Mouse (Mus musculus): ENCODE results near the gene Igf2bp3. TPM values are rescaled to one million over a fixed set of nuclear protein-coding genes. Genes with fewer than 3 reads are reported as not detected.
A peak's percentile ranks its signal among the peaks of the same experiment; 100 is the strongest.

Gene Igf2bp3
- total and polyA plus RNA-seq, 3 experiments: 18.4 to 35.6 (median 22.0) TPM

- dilution Hi-C loops (cut with MboI; ENCODE audit: extremely low pct_ligation_motif_present, extremely low pct_unique_long_range_greater_than_20kb, low sequenced_read_pairs): no loop called here
- no peaks in the 10 kb centered on the region for H3K27me3 ChIP-seq (replicated peaks)
- H3K27ac ChIP-seq (ENCODE audit: insufficient read depth, low read depth): no peak overlapping the region
- no peaks in the 10 kb centered on the region for H3K9me3 ChIP-seq (replicated peaks; ENCODE audit: low read length)
- TF ChIP-seq SMC3 (IDR thresholded peaks at IDR 0.05; ENCODE audit: low read depth, low read length) (peak; percentile 65), CTCF (conservative IDR thresholded peaks at IDR 0.05 in 1 of 2, IDR thresholded peaks at IDR 0.05 in 1 of 2; ENCODE audit: low read depth in 2 of 2, low read length in 2 of 2) (peak; percentile 26 to 82; a peak in 3 of 4 replicates), PAX5 (IDR thresholded peaks at IDR 0.05; ENCODE audit: low read length) (no peak), RAD21 (IDR thresholded peaks at IDR 0.05; ENCODE audit: low read depth, low read length) (peak; percentile 41)
- in situ Hi-C loops (cut with MboI; ENCODE audit: low pct_ligation_motif_present, low pct_unique_long_range_greater_than_20kb, low sequenced_read_pairs): no loop called here
- no peak overlapping the region for H3K4me3 ChIP-seq (replicated peaks in 1 of 3; ENCODE audit: low read depth in 2 of 3, low read length in 2 of 3, poor library complexity in 1 of 3)
- no peak for DNase-seq (ENCODE audit: extremely low read depth)
- H3K4me1 ChIP-seq (ENCODE audit: control insufficient read depth in 1 of 2, insufficient read depth in 2 of 2): peaks cover 0 to under 1% of the 10 kb centered on the region in 2 experiments; a peak in 1 of 4 replicates
- no peaks in the 10 kb centered on the region for H3K36me3 ChIP-seq (replicated peaks in 1 of 2; ENCODE audit: control insufficient read depth in 1 of 2, insufficient read depth in 1 of 2, low read length in 1 of 2)
- H3K79me2 ChIP-seq (replicated peaks; ENCODE audit: control insufficient read depth, extremely low read depth, insufficient read depth, poor library complexity, severe bottlenecking): no peaks in the 10 kb centered on the region
- H3K9ac ChIP-seq (ENCODE audit: insufficient read depth, low read depth): no peak overlapping the region
- peak overlapping the region; percentile 26; the same call in 1 of the 2 replicates for H3K4me2 ChIP-seq (ENCODE audit: insufficient read depth, low read depth, poor library complexity, severe bottlenecking)
Observed at GRCm38 (mm10) chr6:49228126-49228679, 13.4 kb upstream of the Igf2bp3 start.

DNA sequence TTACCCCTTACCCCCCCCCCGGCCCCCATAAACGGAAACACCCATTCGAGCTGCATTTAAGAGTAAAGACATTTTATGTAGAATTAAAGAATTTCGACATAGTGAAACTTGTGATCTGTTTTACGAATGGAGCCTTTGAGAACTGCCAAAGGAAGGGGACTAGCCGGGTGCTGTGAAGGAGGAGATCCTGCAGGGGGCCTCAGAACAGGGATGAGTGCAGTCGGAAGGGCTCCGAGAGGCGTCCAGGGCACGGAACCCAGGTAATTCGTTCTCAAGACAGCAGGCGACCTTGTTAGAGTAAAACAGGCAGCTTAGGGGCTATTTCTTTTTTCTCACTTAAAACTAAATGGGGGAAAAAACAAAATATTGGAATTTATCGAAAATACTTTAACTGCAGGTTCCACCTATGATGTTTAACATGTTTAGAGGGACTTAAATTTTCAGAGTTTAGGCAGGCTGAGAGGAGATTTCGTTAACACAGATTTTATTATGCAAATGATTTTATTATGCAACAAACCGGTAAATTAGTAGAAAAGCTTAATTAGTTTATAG, 12.5 kb upstream of the Igf2bp3 start:
- H3K79me2 ChIP-seq (replicated peaks; ENCODE audit: control insufficient read depth, extremely low read depth, insufficient read depth, poor library complexity, severe bottlenecking): no peaks in the 10 kb centered on the region
- dilution Hi-C loops (cut with MboI; ENCODE audit: extremely low pct_ligation_motif_present, extremely low pct_unique_long_range_greater_than_20kb, low sequenced_read_pairs): no loop called here
- no peaks in the 10 kb centered on the region for H3K9me3 ChIP-seq (replicated peaks; ENCODE audit: low read length)
- DNase-seq (ENCODE audit: extremely low read depth): no peak
- H3K4me1 ChIP-seq (ENCODE audit: control insufficient read depth in 1 of 2, insufficient read depth in 2 of 2): no peaks in the 10 kb centered on the region
- H3K27me3 ChIP-seq (replicated peaks): no peaks in the 10 kb centered on the region
- H3K4me3 ChIP-seq (replicated peaks in 1 of 3; ENCODE audit: low read depth in 2 of 3, low read length in 2 of 3, poor library complexity in 1 of 3): no peak overlapping the region
- in situ Hi-C loops (cut with MboI; ENCODE audit: low pct_ligation_motif_present, low pct_unique_long_range_greater_than_20kb, low sequenced_read_pairs): no loop called here
- peak overlapping the region; percentile 71 for H3K4me2 ChIP-seq (ENCODE audit: insufficient read depth, low read depth, poor library complexity, severe bottlenecking)
- H3K27ac ChIP-seq (ENCODE audit: insufficient read depth, low read depth): no peak overlapping the region
- H3K9ac ChIP-seq (ENCODE audit: insufficient read depth, low read depth): no peak overlapping the region; the same call in 1 of the 2 replicates
- H3K36me3 ChIP-seq (replicated peaks in 1 of 2; ENCODE audit: control insufficient read depth in 1 of 2, insufficient read depth in 1 of 2, low read length in 1 of 2): no peaks in the 10 kb centered on the region
- no peak for TF ChIP-seq MEF2A (IDR thresholded peaks at IDR 0.05; ENCODE audit: borderline replicate concordance, low read depth, low read length)
- no peak for TF ChIP-seq CHD2 (IDR thresholded peaks at IDR 0.05; ENCODE audit: low read length)
- no peak for TF ChIP-seq ZC3H11A (IDR thresholded peaks at IDR 0.05; ENCODE audit: low read depth, low read length)
- TF ChIP-seq KAT2A (IDR thresholded peaks at IDR 0.05; ENCODE audit: insufficient replicate concordance, low read length): no peak
- TF ChIP-seq IRF4 (IDR thresholded peaks at IDR 0.05; ENCODE audit: low read depth, low read length): peak; percentile 61
- TF ChIP-seq EP300 (IDR thresholded peaks at IDR 0.05; ENCODE audit: low read length): no peak
- TF ChIP-seq GABPA (IDR thresholded peaks at IDR 0.05; ENCODE audit: insufficient replicate concordance, low read depth, low read length): no peak
- no peak; the same call in 1 of the 2 replicates for TF ChIP-seq RCOR1 (conservative IDR thresholded peaks at IDR 0.05; ENCODE audit: low read depth, low read length)
- TF ChIP-seq TBP (conservative IDR thresholded peaks at IDR 0.05; ENCODE audit: low read depth, low read length): no peak
- no peak for TF ChIP-seq NELFE (IDR thresholded peaks at IDR 0.05; ENCODE audit: low read depth, low read length)
- TF ChIP-seq TCF12 (IDR thresholded peaks at IDR 0.05; ENCODE audit: low read depth, low read length): no peak
- 0 out of 2 replicates have a peak, but pooled peaks have one; percentile 25 for TF ChIP-seq MYC (IDR thresholded peaks at IDR 0.05; ENCODE audit: low read depth, low read length)
- TF ChIP-seq MAX (IDR thresholded peaks at IDR 0.05; ENCODE audit: low read length): 0 out of 2 replicates have a peak, but pooled peaks have one; percentile 27
- TF ChIP-seq MAFK (IDR thresholded peaks at IDR 0.05; ENCODE audit: insufficient replicate concordance, low read length): no peak
- TF ChIP-seq BHLHE40 (IDR thresholded peaks at IDR 0.05; ENCODE audit: low read depth, low read length): 0 out of 2 replicates have a peak, but pooled peaks have one; percentile 29
- TF ChIP-seq POLR2AphosphoS2 (IDR thresholded peaks at IDR 0.05; ENCODE audit: low read depth, low read length): no peak
- TF ChIP-seq JUND (conservative IDR thresholded peaks at IDR 0.05; ENCODE audit: low read depth, low read length): no peak
- TF ChIP-seq SMC3 (IDR thresholded peaks at IDR 0.05; ENCODE audit: low read depth, low read length): peak; percentile 63
- TF ChIP-seq USF2 (conservative IDR thresholded peaks at IDR 0.05; ENCODE audit: low read depth, low read length): no peak
- no peak for TF ChIP-seq HCFC1 (IDR thresholded peaks at IDR 0.05; ENCODE audit: low read depth, low read length)
- peak in 1 of 2 experiments; percentile 74; a peak in 2 of 4 replicates for TF ChIP-seq CTCF (conservative IDR thresholded peaks at IDR 0.05 in 1 of 2, IDR thresholded peaks at IDR 0.05 in 1 of 2; ENCODE audit: low read depth in 2 of 2, low read length in 2 of 2)
- TF ChIP-seq ETS1 (conservative IDR thresholded peaks at IDR 0.05; ENCODE audit: low read depth, low read length): no peak
- no peak for TF ChIP-seq CHD1 (IDR thresholded peaks at IDR 0.05; ENCODE audit: low read depth, low read length)
- no peak for TF ChIP-seq ZMIZ1 (IDR thresholded peaks at IDR 0.05; ENCODE audit: low read depth, low read length)
- peak; percentile 47; the same call in 1 of the 2 replicates for TF ChIP-seq ELF1 (IDR thresholded peaks at IDR 0.05; ENCODE audit: low read depth, low read length)
- TF ChIP-seq USF1 (IDR thresholded peaks at IDR 0.05; ENCODE audit: low read depth, low read length): no peak
- TF ChIP-seq RAD21 (IDR thresholded peaks at IDR 0.05; ENCODE audit: low read depth, low read length): peak; percentile 37
- TF ChIP-seq PAX5 (IDR thresholded peaks at IDR 0.05; ENCODE audit: low read length): no peak
- no peak for TF ChIP-seq ZNF384 (IDR thresholded peaks at IDR 0.05; ENCODE audit: low read depth, low read length)
- TF ChIP-seq E2F4 (IDR thresholded peaks at IDR 0.05; ENCODE audit: insufficient replicate concordance, low read depth, low read length): no peak
- TF ChIP-seq NRF1 (IDR thresholded peaks at IDR 0.05; ENCODE audit: low read depth, low read length): no peak
